Mouse (Mus musculus): ENCODE measurements around the gene Dennd1b. TPM values are rescaled to one million over a fixed set of nuclear protein-coding genes. Genes with fewer than 3 reads are reported as not detected.

Gene Dennd1b
- polyA plus RNA-seq, 1 experiment from 2014 or later, result 9.2 TPM

GRCm38 (mm10) chr1:138973541-138974224 lies 10.4 kb downstream of the Dennd1b start:
- no peak overlapping the region for H3K27ac ChIP-seq (ENCODE audit: low read length)
- 89% methylated on average over 6 of the region's 6 CpGs for WGBS
- H3K4me1 ChIP-seq (ENCODE audit: control insufficient read depth, insufficient read depth, low read length), result no peaks in the 10 kb centered on the region
- H3K9ac ChIP-seq (ENCODE audit: low read depth, low read length), result no peak overlapping the region
- no peak overlapping the region for H3K4me2 ChIP-seq (ENCODE audit: low read length)
- no peaks in the 10 kb centered on the region for H3K27me3 ChIP-seq (ENCODE audit: control insufficient read depth, insufficient read depth, low read depth, low read length)
- no peaks in the 10 kb centered on the region for H3K9me3 ChIP-seq (replicated peaks; ENCODE audit: control insufficient read depth, low read length, poor library complexity, severe bottlenecking)
- no peak overlapping the region for H3K4me3 ChIP-seq (ENCODE audit: low read depth, low read length)
- ATAC-seq, result no peak
- H3K36me3 ChIP-seq (ENCODE audit: control insufficient read depth, insufficient read depth, low read length), result no peaks in the 10 kb centered on the region

GRCm38 (mm10) chr1:138974836-138975235 lies 11.6 kb downstream of the Dennd1b start:
- Histone ChIP-seq H3K4me2 (ENCODE audit: low read length) (no peak overlapping the region), H3K36me3 (ENCODE audit: control insufficient read depth, insufficient read depth, low read length) (no peaks in the 10 kb centered on the region), H3K9ac (ENCODE audit: low read depth, low read length) (no peak overlapping the region), H3K4me3 (ENCODE audit: low read depth, low read length) (no peak overlapping the region), H3K9me3 (replicated peaks; ENCODE audit: control insufficient read depth, low read length, poor library complexity, severe bottlenecking) (no peaks in the 10 kb centered on the region), H3K27ac (ENCODE audit: low read length) (no peak overlapping the region), H3K27me3 (ENCODE audit: control insufficient read depth, insufficient read depth, low read depth, low read length) (no peaks in the 10 kb centered on the region), H3K4me1 (ENCODE audit: control insufficient read depth, insufficient read depth, low read length) (no peaks in the 10 kb centered on the region)
- WGBS, result 94% methylated on average over 8 of the region's 8 CpGs
- no peak for ATAC-seq

- H3K4me3 ChIP-seq (ENCODE audit: low read depth, low read length), result no peak overlapping the region
- no peak for ATAC-seq
- no peak overlapping the region for H3K9ac ChIP-seq (ENCODE audit: low read depth, low read length)
- no peak overlapping the region for H3K4me2 ChIP-seq (ENCODE audit: low read length)
- H3K4me1 ChIP-seq (ENCODE audit: control insufficient read depth, insufficient read depth, low read length), result no peaks in the 10 kb centered on the region
- H3K36me3 ChIP-seq (ENCODE audit: control insufficient read depth, insufficient read depth, low read length), result no peaks in the 10 kb centered on the region
- 94% methylated on average over 1 of the region's 1 CpGs for WGBS
- H3K27me3 ChIP-seq (ENCODE audit: control insufficient read depth, insufficient read depth, low read depth, low read length), result no peaks in the 10 kb centered on the region
- H3K9me3 ChIP-seq (replicated peaks; ENCODE audit: control insufficient read depth, low read length, poor library complexity, severe bottlenecking), result no peaks in the 10 kb centered on the region
- H3K27ac ChIP-seq (ENCODE audit: low read length), result no peak overlapping the region
These were observed 12.7 kb downstream of the Dennd1b start for GRCm38 (mm10) chr1:138975945-138976344.

- Histone ChIP-seq H3K9me3 (replicated peaks; ENCODE audit: control insufficient read depth, low read length, poor library complexity, severe bottlenecking) (no peaks in the 10 kb centered on the region), H3K4me1 (ENCODE audit: control insufficient read depth, insufficient read depth, low read length) (peaks cover 9% of the 10 kb centered on the region; the same call in 1 of the 2 replicates), H3K27ac (ENCODE audit: low read length) (no peak overlapping the region), H3K4me3 (ENCODE audit: low read depth, low read length) (no peak overlapping the region), H3K9ac (ENCODE audit: low read depth, low read length) (no peak overlapping the region), H3K4me2 (ENCODE audit: low read length) (no peak overlapping the region), H3K27me3 (ENCODE audit: control insufficient read depth, insufficient read depth, low read depth, low read length) (no peaks in the 10 kb centered on the region), H3K36me3 (ENCODE audit: control insufficient read depth, insufficient read depth, low read length) (no peaks in the 10 kb centered on the region)
- 78% methylated on average over 7 of the region's 7 CpGs for WGBS
- no peak for ATAC-seq
These were observed 19.0 kb downstream of the Dennd1b start for GRCm38 (mm10) chr1:138982203-138982602.

- Histone ChIP-seq H3K36me3 (ENCODE audit: control insufficient read depth, insufficient read depth, low read length) (no peaks in the 10 kb centered on the region), H3K4me1 (ENCODE audit: control insufficient read depth, insufficient read depth, low read length) (peaks cover 9% of the 10 kb centered on the region; the same call in 1 of the 2 replicates), H3K4me2 (ENCODE audit: low read length) (no peak overlapping the region), H3K27me3 (ENCODE audit: control insufficient read depth, insufficient read depth, low read depth, low read length) (no peaks in the 10 kb centered on the region), H3K4me3 (ENCODE audit: low read depth, low read length) (no peak overlapping the region), H3K27ac (ENCODE audit: low read length) (no peak overlapping the region), H3K9me3 (replicated peaks; ENCODE audit: control insufficient read depth, low read length, poor library complexity, severe bottlenecking) (no peaks in the 10 kb centered on the region), H3K9ac (ENCODE audit: low read depth, low read length) (no peak overlapping the region)
- 43% methylated on average over 5 of the region's 5 CpGs for WGBS
- ATAC-seq, result no peak; the same call in 1 of the 2 replicates
These were observed 19.4 kb downstream of the Dennd1b start for GRCm38 (mm10) chr1:138982611-138983010.

GRCm38 (mm10) chr1:138983064-138983463 lies 19.8 kb downstream of the Dennd1b start:
- Histone ChIP-seq H3K27me3 (ENCODE audit: control insufficient read depth, insufficient read depth, low read depth, low read length) (no peaks in the 10 kb centered on the region), H3K9me3 (replicated peaks; ENCODE audit: control insufficient read depth, low read length, poor library complexity, severe bottlenecking) (no peaks in the 10 kb centered on the region), H3K9ac (ENCODE audit: low read depth, low read length) (no peak overlapping the region), H3K4me1 (ENCODE audit: control insufficient read depth, insufficient read depth, low read length) (peaks cover 9% of the 10 kb centered on the region; the same call in 1 of the 2 replicates), H3K4me3 (ENCODE audit: low read depth, low read length) (no peak overlapping the region), H3K36me3 (ENCODE audit: control insufficient read depth, insufficient read depth, low read length) (no peaks in the 10 kb centered on the region), H3K27ac (ENCODE audit: low read length) (no peak overlapping the region), H3K4me2 (ENCODE audit: low read length) (no peak overlapping the region)
- WGBS, result 53% methylated on average over 2 of the region's 2 CpGs
- ATAC-seq, result no peak

GRCm38 (mm10) chr1:138983465-138983864 lies 20.2 kb downstream of the Dennd1b start:
- Histone ChIP-seq H3K4me1 (ENCODE audit: control insufficient read depth, insufficient read depth, low read length) (peaks cover 9% of the 10 kb centered on the region; the same call in 1 of the 2 replicates), H3K27me3 (ENCODE audit: control insufficient read depth, insufficient read depth, low read depth, low read length) (no peaks in the 10 kb centered on the region), H3K4me2 (ENCODE audit: low read length) (no peak overlapping the region), H3K36me3 (ENCODE audit: control insufficient read depth, insufficient read depth, low read length) (no peaks in the 10 kb centered on the region), H3K9ac (ENCODE audit: low read depth, low read length) (no peak overlapping the region), H3K27ac (ENCODE audit: low read length) (no peak overlapping the region), H3K4me3 (ENCODE audit: low read depth, low read length) (no peak overlapping the region), H3K9me3 (replicated peaks; ENCODE audit: control insufficient read depth, low read length, poor library complexity, severe bottlenecking) (no peaks in the 10 kb centered on the region)
- no peak for ATAC-seq
- 58% methylated on average over 6 of the region's 6 CpGs for WGBS

GRCm38 (mm10) chr1:138984161-138984560 lies 20.9 kb downstream of the Dennd1b start:
- no peak overlapping the region for H3K4me3 ChIP-seq (ENCODE audit: low read depth, low read length)
- peaks cover 9% of the 10 kb centered on the region; the same call in 1 of the 2 replicates for H3K4me1 ChIP-seq (ENCODE audit: control insufficient read depth, insufficient read depth, low read length)
- no peak for ATAC-seq
- no peaks in the 10 kb centered on the region for H3K27me3 ChIP-seq (ENCODE audit: control insufficient read depth, insufficient read depth, low read depth, low read length)
- 94% methylated on average over 4 of the region's 4 CpGs for WGBS
- no peaks in the 10 kb centered on the region for H3K36me3 ChIP-seq (ENCODE audit: control insufficient read depth, insufficient read depth, low read length)
- no peaks in the 10 kb centered on the region for H3K9me3 ChIP-seq (replicated peaks; ENCODE audit: control insufficient read depth, low read length, poor library complexity, severe bottlenecking)
- no peak overlapping the region for H3K27ac ChIP-seq (ENCODE audit: low read length)
- no peak overlapping the region for H3K4me2 ChIP-seq (ENCODE audit: low read length)
- no peak overlapping the region for H3K9ac ChIP-seq (ENCODE audit: low read depth, low read length)

- Histone ChIP-seq H3K4me1 (ENCODE audit: control insufficient read depth, insufficient read depth, low read length) (no peaks in the 10 kb centered on the region), H3K4me2 (ENCODE audit: low read length) (no peak overlapping the region), H3K36me3 (ENCODE audit: control insufficient read depth, insufficient read depth, low read length) (no peaks in the 10 kb centered on the region), H3K4me3 (ENCODE audit: low read depth, low read length) (no peak overlapping the region), H3K9me3 (replicated peaks; ENCODE audit: control insufficient read depth, low read length, poor library complexity, severe bottlenecking) (no peaks in the 10 kb centered on the region), H3K27me3 (ENCODE audit: control insufficient read depth, insufficient read depth, low read depth, low read length) (no peaks in the 10 kb centered on the region), H3K9ac (ENCODE audit: low read depth, low read length) (no peak overlapping the region), H3K27ac (ENCODE audit: low read length) (peak overlapping the region; percentile 19; the same call in 1 of the 2 replicates)
- WGBS, result 54% methylated on average over 5 of the region's 5 CpGs
- ATAC-seq, result peak; percentile 69; the same call in 1 of the 2 replicates
These were observed 29.3 kb downstream of the Dennd1b start for GRCm38 (mm10) chr1:138992384-138993138.
